Mouse (Mus musculus) heart, adult 11 months (tissue): Measurements from ENCODE around the gene Gchfr.

Experiments used
- DNase-seq: peaks from one replicate; pipeline ENCODE4 v3.0.0; 2022

Gchfr gene

DNA sequence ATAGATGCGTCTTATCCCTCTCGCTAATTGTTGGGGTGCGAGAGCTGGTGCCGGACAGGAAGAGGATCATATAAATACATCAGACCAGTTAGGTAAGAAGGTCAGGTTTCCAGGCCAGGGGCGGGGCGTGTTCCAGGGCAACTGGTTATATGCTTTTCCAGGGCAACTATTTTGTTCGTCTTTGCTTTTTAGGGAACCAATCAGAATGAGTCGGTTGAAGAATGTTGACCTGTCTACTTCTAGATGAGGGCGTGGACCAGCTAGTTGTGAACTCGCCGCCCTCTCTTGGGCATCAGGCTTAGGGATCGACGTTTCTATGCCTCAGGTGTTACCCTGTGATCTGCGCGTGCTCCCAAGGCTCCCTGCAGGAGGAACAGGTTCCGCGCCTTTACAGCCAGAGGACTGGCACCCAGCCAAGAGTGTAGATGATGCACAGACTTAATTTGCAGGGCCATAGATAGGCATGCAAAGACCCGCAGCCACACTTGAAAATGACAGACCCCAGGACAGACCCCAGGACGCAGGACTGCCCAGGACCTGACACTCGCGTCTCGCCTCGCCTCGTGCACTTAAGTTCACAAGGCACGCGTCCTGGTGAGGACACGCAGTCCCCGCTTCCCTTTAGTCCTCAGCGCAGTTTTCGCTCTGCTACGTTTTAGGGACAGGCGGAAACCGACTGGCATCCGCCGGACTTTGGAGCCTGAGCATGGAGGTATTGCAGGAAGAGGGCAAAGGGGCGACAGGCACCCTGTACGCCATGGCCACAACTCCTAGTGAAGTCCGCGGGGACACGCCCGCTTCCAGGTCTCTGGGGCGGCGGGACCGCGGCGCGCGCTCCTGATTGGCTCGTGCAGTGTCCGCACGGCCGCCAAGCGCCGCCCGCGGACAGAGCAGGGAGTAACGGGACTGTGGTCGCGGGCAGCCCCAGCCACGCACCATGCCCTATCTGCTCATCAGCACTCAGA, at the start of gene Gchfr:
Gene Gchfr (plus strand): TSS at position 873 of the 965 bp plus-strand sequence.
- DNase-seq = peak; percentile 98

DNA sequence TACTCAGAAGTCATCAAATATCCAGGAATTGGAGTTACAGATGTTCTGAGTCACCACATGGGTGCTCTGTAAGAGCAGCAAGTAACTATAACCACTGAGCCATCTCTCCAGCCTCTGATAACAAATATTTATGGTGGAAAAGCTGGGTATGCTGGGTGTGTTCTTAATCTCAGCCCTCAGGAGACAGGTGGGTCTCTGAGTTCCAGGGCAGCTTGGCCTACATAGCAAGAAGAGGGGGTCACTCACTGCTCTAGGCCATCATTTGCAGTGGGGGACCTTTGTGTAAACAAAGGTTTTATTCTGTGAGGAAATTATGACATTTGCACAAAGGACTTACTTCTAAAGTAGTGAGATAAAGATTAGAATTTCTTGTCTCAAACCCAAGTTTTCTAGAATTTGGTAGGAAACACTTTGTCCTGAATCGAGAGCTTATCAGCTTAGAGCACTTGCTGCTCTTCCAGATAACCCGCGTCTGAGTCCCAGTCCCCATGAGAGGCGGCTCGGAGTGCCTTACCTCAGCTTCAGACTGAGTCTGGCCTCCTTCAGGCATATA, 31.2 kb upstream of the Gchfr start:
- DNase-seq = no peak

DNA sequence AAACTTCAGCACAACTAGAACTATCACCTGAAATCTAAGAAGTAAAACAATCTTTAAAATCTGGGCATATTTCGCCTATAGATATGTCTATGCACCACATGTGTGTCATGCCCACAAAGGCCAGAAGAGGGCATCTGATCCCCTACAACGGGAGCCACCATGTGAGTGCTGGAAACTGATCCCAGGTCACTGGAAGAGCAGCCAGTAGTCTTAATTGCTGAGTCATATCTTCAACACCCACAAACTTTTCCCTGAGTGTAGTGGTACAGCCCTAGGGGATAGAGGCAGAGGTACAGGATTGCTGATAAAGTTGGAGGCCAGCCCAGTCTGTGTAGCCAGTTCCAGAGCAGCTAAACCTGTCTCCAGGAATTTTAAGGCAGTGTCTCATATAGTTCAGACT, 22.4 kb upstream of the Gchfr start:
- DNase-seq = no peak

DNA sequence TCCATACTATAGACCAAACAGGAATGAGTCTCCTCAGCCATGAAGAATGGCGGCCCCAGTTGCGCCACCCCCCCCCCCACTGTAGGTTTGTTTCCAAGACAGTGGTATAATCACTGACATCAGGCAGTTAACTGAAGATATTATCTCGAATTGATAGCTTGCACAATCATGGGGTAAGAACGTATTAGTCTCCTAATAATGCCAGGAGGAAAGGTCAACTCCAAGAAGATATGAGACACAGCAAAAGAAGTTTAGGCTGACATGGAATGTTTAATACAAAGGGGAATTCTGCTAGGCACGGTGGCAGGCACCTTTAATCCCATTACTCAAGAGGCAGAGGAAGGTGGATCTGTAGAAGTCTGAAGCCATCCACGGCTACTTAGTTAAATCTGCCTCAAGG, 21.1 kb upstream of the Gchfr start:
- DNase-seq = no peak

DNA sequence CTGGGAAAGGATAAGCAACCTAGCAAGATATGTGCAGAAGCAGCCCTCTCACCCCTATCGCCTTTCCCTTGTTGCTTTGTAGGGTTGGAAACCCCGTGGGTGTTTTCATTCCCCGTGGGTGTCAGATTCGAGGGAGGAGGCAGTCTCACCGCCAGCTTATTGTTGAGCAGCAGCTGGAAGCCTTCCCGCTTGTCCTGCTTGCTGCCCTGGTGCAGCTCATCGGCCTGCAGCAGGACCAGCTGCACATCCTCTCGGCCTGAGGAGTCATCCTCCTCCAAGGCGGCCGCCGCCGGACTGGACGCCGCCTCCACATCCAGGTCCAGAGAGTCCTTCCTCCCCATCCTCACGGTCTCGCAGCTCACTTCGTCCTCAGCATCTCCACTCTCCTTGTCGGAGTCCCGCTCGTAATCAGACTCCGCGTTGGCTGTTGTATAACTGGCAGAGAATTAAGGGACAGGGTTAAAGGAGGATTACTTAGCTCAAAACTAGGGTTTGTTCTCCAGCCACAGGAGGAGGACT, 20.4 kb upstream of the Gchfr start:
- peak; percentile 91 for DNase-seq

DNA sequence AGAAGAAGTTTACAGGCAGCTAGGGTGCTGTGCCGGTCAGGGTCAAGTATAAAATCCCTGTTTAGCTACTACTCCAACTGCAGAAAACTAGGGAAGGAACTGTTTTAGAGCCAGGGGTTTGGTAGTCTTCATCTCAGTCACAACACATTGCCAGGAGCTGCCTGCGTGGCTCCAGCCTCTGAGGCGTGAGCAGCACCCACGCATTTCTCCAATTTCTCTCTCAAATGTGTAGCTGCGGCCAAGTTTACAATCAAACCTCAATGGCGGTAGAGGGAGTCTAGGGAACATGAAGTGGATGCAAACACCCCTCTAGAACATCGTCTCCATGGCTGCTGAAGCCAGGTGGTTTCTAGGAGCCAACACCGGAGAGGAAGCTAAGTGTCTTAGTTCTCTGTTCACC, 19.8 kb upstream of the Gchfr start:
- no peak for DNase-seq

DNA sequence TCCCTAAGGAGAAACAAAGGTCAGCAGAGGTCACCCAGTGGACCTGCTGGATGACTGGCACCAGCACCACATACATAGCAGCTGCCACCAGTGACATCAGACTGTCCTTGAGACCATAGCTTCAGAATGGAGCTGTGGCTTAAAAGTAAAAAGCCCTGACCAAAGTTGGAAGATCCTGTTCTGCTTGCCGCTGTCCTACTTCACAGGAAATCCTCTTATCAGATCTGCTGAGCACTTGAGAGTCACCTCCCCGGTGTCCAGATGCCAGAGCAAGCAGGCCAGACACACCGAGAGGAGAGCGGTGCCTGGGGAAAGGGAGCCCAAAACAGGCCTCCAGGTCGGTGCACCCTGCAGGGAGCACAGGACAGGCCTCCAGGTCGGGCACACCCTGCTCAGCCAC, 15.3 kb upstream of the Gchfr start:
- DNase-seq = no peak

DNA sequence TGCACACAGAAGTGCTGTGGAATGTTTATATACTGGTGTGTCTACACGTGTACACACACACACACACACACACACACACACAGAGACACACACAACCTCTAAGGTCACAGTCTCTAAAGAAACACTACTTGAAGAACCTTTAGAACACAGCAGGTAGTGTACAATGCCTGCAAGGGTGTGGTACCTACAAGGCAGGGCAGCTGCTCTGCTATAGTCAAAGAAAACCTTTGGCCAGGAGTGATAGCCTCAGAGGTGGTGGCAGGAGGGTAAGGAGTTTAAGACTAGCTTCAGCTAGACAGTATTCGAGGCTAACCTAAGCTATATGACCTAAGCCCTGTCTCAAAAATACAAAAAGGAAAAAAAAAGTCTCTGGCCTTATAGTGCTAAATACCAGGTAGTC, 12.9 kb upstream of the Gchfr start:
- no peak for DNase-seq

DNA sequence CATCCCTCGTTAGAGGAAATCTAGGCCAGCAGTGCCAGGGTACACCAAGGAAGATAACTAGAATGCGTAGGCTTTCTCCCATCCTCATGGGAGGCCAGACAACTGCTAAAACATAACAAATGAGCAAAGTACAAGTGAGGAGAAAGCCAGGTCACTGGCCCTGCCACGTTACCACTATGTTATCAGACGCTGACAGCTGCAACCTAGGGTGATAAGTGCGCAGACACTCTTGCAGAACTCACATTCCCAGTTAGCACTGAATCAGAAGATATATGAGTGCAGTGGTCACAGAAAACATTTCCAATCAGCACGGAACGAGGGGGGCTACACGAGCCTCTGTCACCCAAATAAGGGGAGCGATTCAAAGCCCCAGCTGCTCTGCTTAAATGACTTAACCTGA, 12.2 kb upstream of the Gchfr start:
- DNase-seq = no peak

DNA sequence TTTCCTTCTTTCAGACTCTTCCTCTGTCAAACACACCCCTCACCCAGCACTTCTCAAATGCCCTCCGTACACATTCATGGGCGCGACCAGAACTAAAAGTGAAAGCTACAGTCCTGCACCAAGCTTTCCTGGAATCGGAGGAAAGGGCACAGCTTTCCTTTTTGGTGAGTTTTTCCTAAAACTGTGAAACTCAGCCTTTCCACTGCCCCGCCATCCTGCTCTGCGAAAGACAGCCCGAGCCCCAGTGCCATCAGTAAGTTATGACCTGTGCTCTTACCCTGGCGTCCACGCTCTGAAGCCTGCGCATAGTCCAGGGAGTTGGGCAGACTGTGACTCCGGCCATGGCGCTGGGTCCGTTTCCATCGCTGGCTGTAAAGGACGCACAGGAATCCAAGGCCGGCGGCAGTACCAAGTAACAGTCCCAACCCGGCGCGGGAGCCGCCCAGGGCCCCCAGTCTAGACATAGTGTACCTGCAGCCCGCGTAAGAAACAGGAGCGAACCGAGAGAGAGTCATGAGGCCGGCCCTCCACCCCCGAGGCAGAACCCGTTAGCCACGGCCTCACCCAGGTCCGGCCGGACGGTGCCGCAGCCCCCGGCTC, 11.4 kb upstream of the Gchfr start:
- DNase-seq = no peak

DNA sequence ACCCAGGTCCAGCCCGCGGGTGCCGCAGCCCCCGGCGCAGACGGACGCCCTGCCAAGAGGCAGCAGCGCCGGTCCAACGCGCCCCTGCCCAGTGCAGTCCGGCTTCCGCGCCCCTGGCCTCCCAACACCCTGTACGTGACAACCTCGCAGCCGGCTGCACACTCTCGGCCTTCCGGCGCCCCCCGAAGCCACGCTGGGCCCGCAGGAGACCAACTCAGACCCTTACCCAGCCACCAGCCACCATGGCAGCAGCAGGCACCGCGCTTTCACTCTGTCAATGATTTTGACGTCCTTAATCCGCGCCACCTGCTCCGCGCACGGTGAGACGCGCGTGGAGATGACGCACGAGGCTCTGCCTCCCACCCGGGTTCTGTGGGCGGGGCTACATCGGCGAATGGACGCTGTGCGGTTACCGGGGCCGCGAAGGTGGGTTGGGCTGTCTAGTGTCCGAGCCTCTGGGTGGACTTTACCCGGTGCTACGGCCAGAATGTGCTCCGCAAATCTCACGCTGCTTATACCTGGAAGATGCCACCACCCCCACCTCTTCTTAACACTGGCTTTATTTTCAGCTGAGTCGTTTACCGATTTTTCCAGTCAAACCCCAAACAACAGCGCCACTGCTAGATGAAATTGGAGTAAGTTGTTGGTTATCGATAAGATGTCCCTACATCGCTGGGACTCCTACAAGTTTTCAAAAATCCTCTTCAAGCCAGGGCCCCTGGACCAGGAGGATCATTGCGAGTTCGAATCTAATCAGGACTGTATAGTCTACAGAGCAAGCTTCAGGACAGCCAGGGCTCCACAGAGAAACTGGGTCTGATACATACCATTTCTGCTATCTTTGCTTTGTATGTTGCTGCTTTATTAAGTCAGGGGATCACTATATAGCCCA, 10.6 kb upstream of the Gchfr start, which contains the start of gene Rmdn3:
Gene Rmdn3 (minus strand): TSS at position 354 of the 892 bp plus-strand sequence.
- peak; percentile 99 for DNase-seq

DNA sequence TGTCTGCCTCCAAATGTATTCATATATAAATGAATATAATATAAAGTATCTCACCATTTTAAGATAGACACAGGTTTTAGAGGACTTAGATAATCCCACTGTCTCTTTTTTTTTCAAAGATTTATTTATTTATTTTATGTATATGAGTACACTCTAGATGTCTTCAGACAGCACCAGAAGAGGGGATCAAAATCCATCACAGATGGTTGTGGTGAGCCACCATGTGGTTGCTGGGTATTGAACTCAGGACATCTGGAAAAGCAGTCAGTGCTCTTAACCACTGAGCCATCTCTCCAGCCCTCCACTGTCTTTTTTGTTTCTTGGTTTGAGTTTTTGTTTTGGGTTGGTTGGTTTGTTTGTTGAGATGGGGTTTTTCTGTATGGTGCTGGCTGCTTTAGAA, 9.7 kb upstream of the Gchfr start:
- DNase-seq = no peak

DNA sequence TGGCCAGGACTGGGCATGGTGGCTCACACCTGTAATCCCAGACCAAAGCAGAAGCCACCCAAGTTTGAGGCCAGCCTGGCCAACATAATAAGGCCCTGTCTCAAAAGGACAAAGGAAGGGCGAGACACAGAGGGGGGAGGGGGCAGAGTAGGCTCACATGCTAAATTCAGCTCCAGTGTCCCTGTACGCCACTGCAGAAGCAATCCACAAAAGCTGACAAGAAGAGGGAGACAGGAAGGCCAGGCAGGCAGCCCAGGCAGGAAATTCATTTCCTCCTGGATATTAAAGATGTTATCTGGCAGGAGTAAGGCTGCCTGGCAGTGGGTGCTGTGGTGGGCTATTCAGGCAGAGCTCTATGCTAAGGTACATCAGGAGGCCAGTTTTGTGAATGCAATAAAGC, 6.3 kb upstream of the Gchfr start:
- DNase-seq = peak; percentile 92

DNA sequence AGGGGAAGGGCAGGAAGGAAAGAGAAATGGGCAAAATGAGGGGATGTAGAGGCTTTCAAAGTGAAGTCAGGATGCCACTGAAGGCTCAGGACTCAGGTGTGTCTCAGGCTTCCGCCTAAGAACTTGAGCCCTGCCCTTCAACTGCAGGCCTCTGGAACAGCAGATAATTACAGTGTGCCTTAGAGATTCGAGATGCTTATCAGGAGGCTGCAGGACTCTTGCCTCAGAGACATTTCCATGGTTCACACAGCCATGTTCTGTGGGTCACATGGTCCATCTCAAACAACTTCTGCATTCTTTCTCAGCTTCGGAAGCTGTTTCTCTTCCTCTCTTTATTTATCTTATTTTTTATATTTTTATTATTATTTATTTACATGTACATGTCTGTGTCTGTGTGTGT, 4.4 kb upstream of the Gchfr start:
- no peak for DNase-seq

DNA sequence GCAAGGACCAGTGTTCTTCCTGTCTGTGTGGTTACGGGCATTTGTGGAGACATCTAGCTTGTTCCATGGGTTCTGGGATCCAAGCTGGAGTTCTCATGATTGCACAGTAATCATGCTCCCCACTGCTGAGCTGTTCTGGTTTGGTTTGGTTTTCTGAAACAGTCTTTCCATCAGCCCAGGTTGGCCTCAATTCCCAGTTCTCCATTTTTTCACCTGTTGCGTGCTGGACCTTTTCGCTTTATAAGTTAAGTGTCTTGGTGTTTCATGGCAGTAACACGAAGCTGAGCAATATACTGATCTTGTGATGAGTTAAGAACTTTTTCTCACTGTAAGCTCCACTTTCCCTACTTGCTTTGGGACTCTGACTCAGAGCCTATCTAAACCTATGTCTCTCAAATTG, 3.6 kb upstream of the Gchfr start:
- no peak for DNase-seq

DNA sequence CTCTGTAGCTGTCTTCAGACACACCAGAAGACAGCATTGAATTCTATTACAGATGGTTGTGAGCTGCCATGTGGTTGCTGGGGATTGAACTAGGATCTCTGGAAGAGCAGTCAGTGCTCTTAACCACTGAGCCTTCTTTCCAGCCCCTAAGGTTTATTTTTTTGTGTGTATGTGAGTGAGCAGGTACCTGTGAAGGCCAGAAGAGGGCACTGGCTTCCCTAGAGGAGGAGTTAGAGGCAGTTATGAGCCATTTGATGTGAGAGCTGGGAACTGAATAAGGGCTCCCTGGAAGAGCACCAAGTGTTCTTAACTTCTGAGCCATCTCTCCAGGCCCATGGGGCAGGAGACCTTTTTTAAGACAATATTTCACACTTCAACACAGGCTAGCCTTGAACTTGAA, 2.2 kb upstream of the Gchfr start:
- no peak for DNase-seq

DNA sequence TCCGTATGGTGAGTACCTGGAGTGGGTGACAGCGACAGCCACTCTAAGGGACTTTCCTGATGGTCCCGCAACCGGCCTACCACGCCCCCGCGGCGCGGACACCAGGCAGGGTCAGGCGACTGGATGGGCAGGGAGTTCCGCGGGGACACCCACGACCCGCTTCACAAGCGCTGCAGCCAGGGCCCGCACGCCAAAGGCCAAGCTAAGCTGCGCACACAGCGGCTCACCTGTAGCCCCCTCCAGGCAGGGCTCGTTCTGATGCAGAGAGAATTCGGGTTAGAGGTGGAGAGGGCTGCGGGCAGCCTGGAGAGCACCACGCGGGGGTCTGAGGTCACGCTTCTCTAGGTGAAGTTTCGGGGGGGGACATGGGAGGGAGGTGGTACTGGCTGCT, 288 bp downstream of the Gchfr start:
- DNase-seq = no peak

DNA sequence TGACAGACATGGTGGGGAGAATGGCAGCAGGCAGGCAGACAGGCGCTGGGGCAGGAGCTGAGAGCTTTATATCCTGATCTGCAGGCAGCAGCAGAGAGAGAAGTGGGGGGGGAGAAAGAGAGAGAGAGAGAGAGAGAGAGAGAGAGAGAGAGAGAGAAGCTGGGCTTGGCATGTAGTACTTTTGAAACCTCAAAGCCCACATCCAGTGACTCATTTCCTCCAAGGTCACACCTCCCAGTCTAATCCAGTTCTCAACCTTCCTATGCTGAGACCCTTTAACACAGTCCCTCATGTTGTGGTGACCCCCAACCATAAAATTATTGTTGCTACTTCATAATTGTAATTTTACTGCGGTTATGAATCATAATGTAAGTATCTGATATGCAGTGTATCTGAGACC, 2.7 kb downstream of the Gchfr start:
- DNase-seq = no peak

DNA sequence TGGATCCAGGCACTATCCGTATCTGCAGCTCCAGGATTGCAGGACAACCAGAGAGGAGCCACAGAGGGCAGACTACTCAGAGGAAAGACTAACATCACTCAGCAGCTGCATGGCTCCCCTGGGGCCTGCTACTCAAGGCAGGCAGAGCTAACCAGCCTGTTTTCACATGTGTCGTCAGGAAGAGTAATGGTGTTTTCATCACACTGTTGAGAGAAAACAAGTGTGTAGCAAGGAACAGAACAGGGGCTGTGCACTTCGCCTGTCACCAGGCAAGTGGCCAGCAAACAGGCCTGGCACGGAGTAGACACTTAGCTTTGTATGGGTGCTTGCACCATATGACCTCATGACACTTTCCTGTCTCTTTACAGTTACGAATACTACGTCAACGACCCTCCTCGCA, 4.0 kb downstream of the Gchfr start:
- peak; percentile 94 for DNase-seq

DNA sequence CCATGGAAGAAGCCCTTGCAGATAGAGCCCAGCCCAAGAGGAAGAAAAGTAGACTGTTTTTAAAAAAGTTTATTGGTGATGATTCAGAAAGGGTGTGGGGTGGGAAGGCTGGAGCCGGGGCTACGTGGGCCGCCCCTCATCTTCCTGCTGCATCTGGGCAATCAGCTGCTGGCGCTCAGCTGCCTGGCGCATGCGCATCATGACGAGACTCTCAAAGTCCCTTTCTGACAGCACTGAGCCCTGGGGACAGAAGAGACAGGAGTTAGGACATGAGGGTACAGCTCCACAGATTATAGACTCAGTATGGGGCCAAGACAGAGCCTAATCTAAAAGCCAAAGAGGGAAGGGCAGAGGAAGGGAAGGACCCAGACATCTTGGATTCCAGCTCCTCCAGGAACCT, 4.9 kb downstream of the Gchfr start:
- no peak for DNase-seq

DNA sequence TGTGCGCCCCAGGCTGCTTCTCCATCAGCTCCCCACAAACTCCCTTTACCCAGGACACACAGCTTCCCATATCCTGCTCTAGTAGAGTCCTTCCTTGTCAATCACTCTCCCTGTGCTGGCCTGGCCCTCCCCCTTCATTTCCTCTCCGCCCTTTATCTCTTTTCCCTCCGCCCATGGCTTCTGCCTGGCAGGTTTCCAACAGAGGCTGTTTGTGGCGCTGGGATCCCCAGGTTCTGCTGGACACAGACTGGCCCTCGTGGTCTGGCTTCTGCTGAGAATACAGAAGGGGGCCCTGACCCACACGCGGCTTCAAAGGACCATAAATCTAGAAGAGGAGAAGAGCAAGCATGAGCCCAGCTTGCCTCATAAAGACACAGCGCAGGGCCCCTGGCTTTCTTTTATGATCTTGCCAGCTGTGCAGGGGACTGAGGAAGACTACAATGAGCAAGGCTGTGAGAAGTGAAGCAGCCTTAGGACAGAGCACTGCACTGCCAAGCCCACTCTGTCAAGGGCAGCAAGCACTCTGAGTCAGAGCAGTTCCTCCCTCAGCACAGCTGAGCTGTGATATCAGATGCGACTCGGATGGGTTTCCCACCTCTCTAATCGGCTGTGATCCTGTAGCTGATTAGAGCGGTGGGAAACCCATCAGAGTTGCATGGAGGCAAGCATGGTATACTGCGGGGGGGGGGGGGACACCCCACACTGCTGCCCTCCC, 5.4 kb downstream of the Gchfr start:
- peak; percentile 97 for DNase-seq

DNA sequence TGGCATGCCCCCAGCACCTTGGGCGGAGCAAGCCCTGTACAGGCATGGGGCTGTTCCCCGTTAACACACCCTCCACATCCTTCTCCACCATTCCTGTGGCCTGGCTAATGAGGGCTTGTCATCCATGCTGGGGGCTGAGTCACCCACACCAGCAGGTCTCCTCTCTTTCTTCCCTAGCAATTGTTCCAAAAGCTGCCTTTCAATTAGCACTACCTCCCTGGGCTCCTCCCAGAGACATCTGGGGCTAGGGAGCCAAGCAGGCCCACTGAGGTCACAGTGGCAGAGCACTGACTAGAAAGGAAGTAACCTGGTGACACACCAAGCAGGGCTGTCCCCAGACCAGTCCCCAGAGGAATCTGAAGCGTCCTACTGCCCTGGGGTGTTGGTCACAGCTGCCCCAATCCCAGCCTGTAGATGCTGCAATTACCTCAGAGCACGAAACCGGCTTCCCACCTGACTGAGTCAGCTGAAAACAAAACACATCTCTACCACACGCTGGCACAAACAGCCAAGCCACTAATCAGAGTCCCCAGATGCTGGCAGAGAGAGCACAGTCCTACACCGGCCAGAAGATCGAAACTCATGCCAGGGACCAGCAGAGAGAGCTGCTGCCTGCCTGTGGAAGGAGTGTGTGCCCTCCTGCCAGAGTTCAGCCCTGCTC, 6.5 kb downstream of the Gchfr start, which contains the start of gene Gm14137:
Gene Gm14137 (plus strand): TSS at position 519 of the 661 bp plus-strand sequence.
- peak; percentile 92 for DNase-seq
